Mouse (Mus musculus): ENCODE results near the gene Itga9.

Itga9 gene

DNA sequence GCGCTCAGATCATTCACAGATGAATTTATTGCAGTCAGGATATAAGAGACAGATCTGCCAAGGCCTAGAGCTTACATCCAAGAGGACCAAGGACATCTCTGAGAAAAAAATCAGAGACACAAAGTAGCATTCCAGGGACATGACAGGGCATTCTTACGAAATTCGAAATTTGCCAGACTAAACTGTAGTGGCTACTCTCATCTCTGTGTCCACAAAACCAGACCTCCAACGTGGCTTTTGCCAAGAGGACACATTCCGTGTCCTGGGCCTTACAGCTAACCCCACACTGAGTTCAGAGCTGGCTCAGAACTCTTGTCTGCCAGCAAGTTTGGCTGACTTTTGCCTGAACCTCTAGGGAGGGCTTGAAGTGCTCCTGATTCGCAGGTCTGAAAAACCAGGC lies 279.3 kb downstream of the Itga9 start:
- DNase-seq, result no peak

DNA sequence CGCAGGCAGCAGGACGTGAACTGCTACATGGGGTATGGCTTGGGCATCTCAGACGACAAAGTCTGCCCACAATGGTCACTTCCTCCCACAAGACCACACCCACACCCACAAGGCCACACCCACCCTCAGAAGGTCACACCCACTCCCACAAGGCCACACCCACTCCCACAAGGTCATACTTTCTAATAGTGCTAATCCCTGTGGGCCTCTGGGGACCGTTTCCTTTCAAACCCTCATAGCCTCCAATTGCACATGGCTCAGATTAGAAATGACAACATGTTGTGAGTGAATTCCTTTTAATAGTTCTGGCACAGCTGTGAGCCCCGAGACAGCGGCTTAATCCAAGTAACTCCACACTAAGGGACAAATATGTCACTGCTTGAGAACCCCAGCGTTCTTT lies 280.7 kb downstream of the Itga9 start:
- DNase-seq, result no peak

DNA sequence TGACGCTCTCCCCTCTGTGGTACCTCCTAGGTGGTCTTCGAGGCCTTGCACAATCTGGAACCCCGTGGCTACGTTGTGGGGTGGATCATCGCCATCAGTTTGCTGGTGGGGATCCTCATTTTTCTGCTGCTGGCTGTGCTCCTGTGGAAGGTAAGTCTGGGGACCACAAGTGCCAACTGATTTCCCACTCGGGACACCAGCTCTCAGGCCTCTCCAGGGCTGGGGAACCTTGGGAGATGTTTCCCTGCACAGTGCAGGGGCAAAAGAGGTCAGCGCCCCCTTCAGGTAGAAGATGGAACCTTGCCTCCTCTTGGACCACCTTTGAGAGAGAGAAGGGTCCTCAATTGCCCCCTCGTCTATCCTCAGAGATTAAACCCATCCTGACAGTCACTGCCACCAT lies 281.2 kb downstream of the Itga9 start:
- no peak for DNase-seq

GRCm38 (mm10) chr9:118890149-118890548 lies 283.7 kb downstream of the Itga9 start:
- DNase-seq, result no peak

DNA sequence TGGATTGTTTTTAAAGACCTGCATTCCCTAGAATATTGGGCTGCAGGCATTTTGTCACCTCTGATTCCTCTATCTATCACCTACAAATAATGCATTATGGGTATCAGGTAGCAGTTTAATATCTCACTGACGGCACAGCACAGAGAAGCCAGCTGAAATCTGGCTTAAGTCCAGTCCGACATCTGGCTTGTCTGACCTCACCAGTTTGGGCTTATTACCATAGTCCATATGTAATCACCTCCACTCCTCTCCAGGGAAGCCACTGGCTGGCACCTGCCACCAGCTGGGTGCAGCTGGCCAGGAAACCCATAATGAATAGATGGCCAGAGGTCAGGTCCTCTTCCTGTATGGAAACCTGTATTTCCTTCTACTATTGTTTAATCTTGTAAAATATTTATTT lies 284.2 kb downstream of the Itga9 start:
- DNase-seq, result no peak

- DNase-seq, result no peak
Observed at GRCm38 (mm10) chr9:118891068-118891467, 284.6 kb downstream of the Itga9 start.

- DNase-seq, result no peak
Observed at GRCm38 (mm10) chr9:118891593-118891992, 285.1 kb downstream of the Itga9 start.

DNA sequence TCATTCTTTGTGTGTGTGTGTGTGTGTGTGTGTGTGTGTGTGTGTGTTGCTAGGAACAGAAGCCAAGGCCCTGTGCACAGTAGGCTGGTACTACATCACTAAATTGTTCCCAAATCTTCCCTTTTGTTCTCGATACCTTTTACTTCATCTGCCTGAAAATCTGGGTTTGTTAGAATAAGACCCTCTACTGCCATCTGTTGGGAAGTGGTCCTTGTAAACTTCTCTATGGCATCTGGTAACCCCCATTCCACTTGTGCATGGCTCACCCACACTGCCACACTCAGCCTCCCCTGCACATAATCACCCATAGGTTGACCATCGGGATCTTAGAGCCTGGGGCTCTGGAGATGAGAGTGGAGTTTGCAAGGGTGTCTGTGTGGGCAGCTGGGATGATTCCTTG lies 288.6 kb downstream of the Itga9 start:
- no peak for DNase-seq

GRCm38 (mm10) chr9:118900677-118901076 lies 294.2 kb downstream of the Itga9 start:
- DNase-seq, result no peak

DNA sequence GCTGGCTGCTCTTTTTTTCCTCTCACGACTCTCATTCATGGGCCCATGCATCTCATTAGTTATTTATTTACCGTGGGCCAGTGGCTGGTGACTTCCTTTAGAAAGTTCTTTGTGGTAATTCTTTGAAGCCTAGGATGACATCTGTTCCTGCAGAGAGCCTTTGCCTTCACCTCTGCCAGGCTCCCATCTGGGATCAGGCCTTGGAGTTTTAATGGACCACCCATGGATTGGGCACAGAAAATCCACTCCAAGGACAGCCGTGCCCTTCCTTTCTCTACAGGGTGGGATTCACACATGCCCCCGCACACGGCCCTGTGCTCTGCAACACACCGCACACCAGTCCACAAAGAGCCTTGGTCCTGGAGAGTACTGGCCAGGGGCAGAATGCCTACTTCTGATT lies 295.4 kb downstream of the Itga9 start:
- no peak for DNase-seq

DNA sequence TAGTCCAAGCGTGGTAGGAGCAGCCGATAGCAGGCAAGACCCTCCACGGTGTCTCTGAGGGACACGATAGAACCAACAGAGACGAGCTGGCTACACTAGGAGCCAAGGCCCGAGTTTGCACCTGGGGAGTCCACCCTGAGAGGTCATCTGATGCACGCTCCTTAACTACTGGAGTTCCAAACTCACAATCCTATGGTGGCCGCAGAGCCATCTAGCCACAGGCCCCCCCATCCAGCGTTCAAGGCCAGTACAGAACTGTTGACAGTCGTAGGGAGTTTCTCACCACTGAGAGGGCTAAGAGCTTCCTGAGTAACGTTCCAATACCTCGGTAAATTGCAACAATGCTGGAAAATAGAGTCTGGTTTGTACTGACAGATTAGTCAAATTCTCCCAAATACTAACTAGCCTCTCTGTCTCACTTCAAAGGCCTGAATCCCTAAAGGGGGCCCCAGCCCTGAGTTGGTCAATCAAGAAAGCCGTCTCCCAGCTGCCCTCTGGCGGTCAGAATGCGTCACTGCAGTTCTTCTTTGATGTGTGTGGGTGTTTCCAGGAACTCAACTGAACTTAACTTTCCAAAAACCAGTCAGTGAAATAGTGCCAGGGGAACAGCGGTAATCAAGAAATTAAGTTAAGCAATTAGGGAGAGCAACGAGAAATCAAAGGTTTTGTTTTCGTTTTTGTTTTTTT lies 301.6 kb downstream of the Itga9 start:
- DNase-seq, result peak; percentile 82 to 86

- DNase-seq, result no peak
Observed at GRCm38 (mm10) chr9:118913048-118913447, 306.6 kb downstream of the Itga9 start.

GRCm38 (mm10) chr9:118913613-118914012 lies 307.1 kb downstream of the Itga9 start:
- no peak for DNase-seq

DNA sequence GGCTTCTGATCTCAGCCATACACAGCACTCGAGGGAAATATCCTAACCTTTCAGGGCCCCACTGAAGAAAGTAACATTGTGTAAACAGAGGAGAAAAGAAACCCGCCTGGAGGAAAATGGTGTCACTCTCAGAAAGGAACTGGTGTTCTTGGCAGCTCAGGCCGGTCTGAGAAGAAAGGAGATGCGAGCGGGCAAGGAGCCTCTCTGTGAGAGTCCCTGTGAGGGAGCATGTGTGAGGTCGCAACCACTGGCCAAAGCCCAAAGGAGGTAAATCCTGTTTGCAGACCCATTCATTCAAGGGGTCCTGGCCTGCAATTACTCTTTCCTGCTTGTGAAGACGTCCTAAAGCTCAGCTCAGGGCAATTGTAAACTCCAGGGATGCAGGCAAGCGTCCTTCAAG lies 308.1 kb downstream of the Itga9 start:
- DNase-seq, result no peak

GRCm38 (mm10) chr9:118915290-118915689 lies 308.8 kb downstream of the Itga9 start:
- DNase-seq, result peak; percentile 61 to 62

GRCm38 (mm10) chr9:118919672-118920186 lies 313.2 kb downstream of the Itga9 start:
- DNase-seq, result peak; percentile 74 to 87

- peak; percentile 86 to 92 for DNase-seq
Observed at GRCm38 (mm10) chr9:118920798-118921515, 314.5 kb downstream of the Itga9 start.

- DNase-seq, result no peak
Observed at GRCm38 (mm10) chr9:118921926-118922325, 315.4 kb downstream of the Itga9 start.

DNA sequence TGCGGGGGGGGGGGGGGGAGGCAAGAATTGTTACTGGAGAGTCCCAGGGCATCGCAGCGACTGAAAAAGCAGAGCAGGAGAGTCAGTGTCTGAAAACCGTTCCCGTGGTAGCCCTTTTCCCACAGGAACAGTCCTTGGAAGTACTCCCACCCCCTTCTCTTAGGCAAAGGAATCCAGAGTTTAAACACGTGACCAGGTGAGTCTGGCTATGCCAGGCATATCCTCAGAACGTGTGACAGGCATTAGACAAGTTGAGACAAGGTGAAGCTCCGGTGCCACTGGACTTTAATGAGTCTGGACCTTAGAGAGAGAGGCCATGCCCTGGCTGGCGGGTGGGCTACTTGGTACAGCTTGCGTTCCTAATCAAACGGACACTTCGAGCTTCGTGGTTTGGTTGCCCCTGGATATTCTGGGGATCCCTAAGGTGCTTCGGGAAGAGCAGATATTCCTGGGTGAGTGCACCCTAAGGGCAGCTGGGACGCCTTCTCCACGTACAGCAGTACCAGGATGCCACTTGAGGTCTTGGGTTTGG lies 318.1 kb downstream of the Itga9 start:
- DNase-seq, result no peak

GRCm38 (mm10) chr9:118925286-118926110 lies 319.0 kb downstream of the Itga9 start:
- DNase-seq, result peak; percentile 99

DNA sequence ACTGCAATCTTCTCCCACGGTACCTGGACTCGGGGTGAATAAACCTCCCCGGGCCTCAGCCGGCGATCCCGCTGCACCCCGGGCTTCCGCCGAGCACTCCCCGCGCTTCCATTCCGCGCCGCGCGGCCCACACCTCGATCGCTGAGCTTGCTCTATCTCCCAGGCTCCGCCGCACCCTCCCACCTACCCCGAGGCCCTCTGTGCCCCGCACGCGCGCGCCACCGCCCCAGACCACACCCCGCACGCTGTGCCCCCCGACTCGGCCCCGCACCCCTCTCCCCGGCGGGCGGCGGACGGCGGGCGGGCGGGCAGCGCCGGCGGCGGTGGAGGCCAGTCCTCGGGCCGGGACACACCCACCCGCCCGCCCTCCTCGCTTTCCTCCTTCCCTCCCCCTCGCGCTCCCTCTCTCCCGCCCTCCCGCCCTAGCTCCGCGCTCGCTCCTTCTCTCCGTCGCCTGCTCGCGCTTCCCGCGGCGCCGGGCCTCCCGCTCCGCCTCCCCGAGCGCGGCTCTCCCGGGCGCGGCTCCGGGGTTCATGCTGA lies 319.7 kb downstream of the Itga9 start, which contains the start of gene Ctdspl:
TSS of gene Ctdspl (plus strand) at position 343 of the 540 bp plus-strand sequence.
- peak; percentile 60 to 80 for DNase-seq

GRCm38 (mm10) chr9:118926688-118927321 lies 320.3 kb downstream of the Itga9 start:
- DNase-seq, result peak; percentile 61 to 83

All from kidney, postnatal 25 days (tissue).